Mouse (Mus musculus): ENCODE data around the gene Samd14. TPM values are rescaled to one million over a fixed set of nuclear protein-coding genes. Genes with fewer than 3 reads are reported as not detected.

The Samd14 gene
- polyA plus RNA-seq, 1 experiment from 2014 or later: 6.9 TPM

DNA sequence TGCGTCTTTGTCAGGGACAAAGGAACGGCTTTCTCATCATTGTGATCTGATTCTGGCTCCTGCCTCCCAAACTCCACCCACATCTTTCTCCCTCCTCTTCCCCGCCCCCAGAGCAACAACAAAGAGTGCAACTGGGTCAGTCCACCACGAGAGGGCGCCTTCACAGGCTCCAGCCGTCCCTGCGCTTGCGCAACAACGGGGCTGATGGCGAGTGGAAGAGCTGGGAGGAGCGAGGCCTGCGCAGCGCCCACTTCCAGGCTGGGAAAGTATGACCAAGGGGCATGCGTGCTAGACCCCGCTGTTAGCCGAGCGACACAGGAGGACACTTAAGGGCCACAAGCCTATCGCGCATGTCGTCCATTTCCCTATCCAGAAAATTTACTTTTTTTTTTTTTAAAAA is 30.7 kb upstream of the Samd14 start:
- TF ChIP-seq CTCF (IDR thresholded peaks at IDR 0.05; ENCODE audit: low read depth): peak; percentile 100
- Histone ChIP-seq H3K27me3 (replicated peaks; ENCODE audit: control insufficient read depth, insufficient read depth, low read length) (no peaks in the 10 kb centered on the region), H3K4me1 (replicated peaks; ENCODE audit: control insufficient read depth, insufficient read depth, low read length) (no peaks in the 10 kb centered on the region), H3K4me2 (replicated peaks; ENCODE audit: low read depth) (peak overlapping the region; percentile 51), H3K36me3 (ENCODE audit: control insufficient read depth, insufficient read depth) (no peaks in the 10 kb centered on the region), H3K9me3 (ENCODE audit: control insufficient read depth) (no peaks in the 10 kb centered on the region), H3K9ac (ENCODE audit: low read depth, low read length) (0 out of 2 replicates have a peak overlapping the region, but pooled peaks have one; percentile 7), H3K27ac (ENCODE audit: low read depth, low read length) (no peak overlapping the region), H3K4me3 (ENCODE audit: low read depth, low read length) (peak overlapping the region; percentile 11; the same call in 1 of the 2 replicates)
- under 1% methylated on average over 20 of the region's 20 CpGs for WGBS
- peak; percentile 69 for ATAC-seq

- H3K27me3 ChIP-seq (replicated peaks; ENCODE audit: control insufficient read depth, insufficient read depth, low read length): no peaks in the 10 kb centered on the region
- no peak for TF ChIP-seq CTCF (IDR thresholded peaks at IDR 0.05; ENCODE audit: low read depth)
- H3K36me3 ChIP-seq (ENCODE audit: control insufficient read depth, insufficient read depth): no peaks in the 10 kb centered on the region
- H3K4me1 ChIP-seq (replicated peaks; ENCODE audit: control insufficient read depth, insufficient read depth, low read length): no peaks in the 10 kb centered on the region
- peak overlapping the region; percentile 51 for H3K4me2 ChIP-seq (replicated peaks; ENCODE audit: low read depth)
- H3K4me3 ChIP-seq (ENCODE audit: low read depth, low read length): no peak overlapping the region
- H3K9me3 ChIP-seq (ENCODE audit: control insufficient read depth): no peaks in the 10 kb centered on the region
- no peak for ATAC-seq
- H3K27ac ChIP-seq (ENCODE audit: low read depth, low read length): no peak overlapping the region
- H3K9ac ChIP-seq (ENCODE audit: low read depth, low read length): 0 out of 2 replicates have a peak overlapping the region, but pooled peaks have one; percentile 7
- WGBS: 75% methylated on average over 11 of the region's 11 CpGs
Measured at GRCm38 (mm10) chr11:94979462-94980179, 30.1 kb upstream of the Samd14 start.

DNA sequence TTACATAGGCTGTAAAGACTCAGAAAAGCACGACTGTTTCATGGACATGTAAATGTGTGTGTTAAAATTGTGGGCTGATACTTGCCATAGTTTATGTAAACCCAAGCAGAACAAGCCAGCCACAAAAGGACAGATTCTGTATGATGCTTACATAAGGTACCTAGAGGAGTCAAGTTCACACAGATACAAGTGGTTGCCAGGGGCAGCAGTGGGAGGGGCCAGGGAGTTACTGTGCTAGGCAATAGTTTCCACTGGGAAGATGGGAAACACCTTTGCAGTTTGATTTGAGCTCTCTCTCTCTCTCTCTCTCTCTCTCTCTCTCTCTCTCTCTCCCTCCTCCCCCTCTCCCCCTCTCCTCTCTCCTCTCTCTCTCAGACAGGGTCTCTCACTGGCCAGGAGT is 24.5 kb upstream of the Samd14 start:
- WGBS: 33% methylated on average over 1 of the region's 1 CpGs
- TF ChIP-seq CTCF (IDR thresholded peaks at IDR 0.05; ENCODE audit: low read depth): no peak
- no peak overlapping the region for H3K4me3 ChIP-seq (ENCODE audit: low read depth, low read length)
- H3K4me1 ChIP-seq (replicated peaks; ENCODE audit: control insufficient read depth, insufficient read depth, low read length): peaks cover 6% of the 10 kb centered on the region
- H3K27ac ChIP-seq (ENCODE audit: low read depth, low read length): no peak overlapping the region
- H3K27me3 ChIP-seq (replicated peaks; ENCODE audit: control insufficient read depth, insufficient read depth, low read length): no peaks in the 10 kb centered on the region
- no peak overlapping the region for H3K9ac ChIP-seq (ENCODE audit: low read depth, low read length)
- H3K9me3 ChIP-seq (ENCODE audit: control insufficient read depth): no peaks in the 10 kb centered on the region
- H3K4me2 ChIP-seq (replicated peaks; ENCODE audit: low read depth): no peak overlapping the region
- H3K36me3 ChIP-seq (ENCODE audit: control insufficient read depth, insufficient read depth): no peaks in the 10 kb centered on the region
- ATAC-seq: no peak

GRCm38 (mm10) chr11:94985822-94986221 is 23.9 kb upstream of the Samd14 start:
- no peak overlapping the region for H3K27ac ChIP-seq (ENCODE audit: low read depth, low read length)

DNA sequence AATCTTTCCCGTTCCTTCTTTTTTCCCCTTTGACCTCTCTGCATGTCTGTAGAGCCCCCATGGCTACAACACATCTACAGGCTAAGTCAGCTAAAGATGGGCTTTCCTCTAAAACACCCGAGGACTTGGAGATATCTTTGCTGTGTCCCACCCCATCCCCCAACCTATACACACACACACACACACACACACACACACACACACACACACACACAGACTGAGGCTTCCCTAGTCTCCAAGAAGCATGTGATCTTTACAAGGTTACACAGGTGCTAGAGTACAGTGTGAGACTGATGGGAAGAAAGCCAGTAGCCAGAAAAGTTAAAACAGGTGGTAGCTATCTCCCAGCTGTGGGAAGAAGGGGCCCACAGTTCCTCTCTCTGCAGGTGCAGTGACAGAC is 23.2 kb upstream of the Samd14 start:
- no peak overlapping the region for H3K27ac ChIP-seq (ENCODE audit: low read depth, low read length)
- H3K4me1 ChIP-seq (replicated peaks; ENCODE audit: control insufficient read depth, insufficient read depth, low read length): peaks cover 6% of the 10 kb centered on the region
- 69% methylated on average over 2 of the region's 2 CpGs for WGBS
- no peak overlapping the region for H3K4me2 ChIP-seq (replicated peaks; ENCODE audit: low read depth)
- no peak for TF ChIP-seq CTCF (IDR thresholded peaks at IDR 0.05; ENCODE audit: low read depth)
- no peak overlapping the region for H3K4me3 ChIP-seq (ENCODE audit: low read depth, low read length)
- no peaks in the 10 kb centered on the region for H3K36me3 ChIP-seq (ENCODE audit: control insufficient read depth, insufficient read depth)
- no peak for ATAC-seq
- H3K9ac ChIP-seq (ENCODE audit: low read depth, low read length): no peak overlapping the region
- H3K27me3 ChIP-seq (replicated peaks; ENCODE audit: control insufficient read depth, insufficient read depth, low read length): no peaks in the 10 kb centered on the region
- no peaks in the 10 kb centered on the region for H3K9me3 ChIP-seq (ENCODE audit: control insufficient read depth)

More at GRCm38 (mm10) chr11:94985822-94986221, 23.9 kb upstream of the Samd14 start:
- no peak for ATAC-seq
- Histone ChIP-seq H3K9ac (ENCODE audit: low read depth, low read length) (no peak overlapping the region), H3K36me3 (ENCODE audit: control insufficient read depth, insufficient read depth) (no peaks in the 10 kb centered on the region), H3K4me3 (ENCODE audit: low read depth, low read length) (no peak overlapping the region), H3K4me2 (replicated peaks; ENCODE audit: low read depth) (no peak overlapping the region), H3K4me1 (replicated peaks; ENCODE audit: control insufficient read depth, insufficient read depth, low read length) (peaks cover 6% of the 10 kb centered on the region), H3K9me3 (ENCODE audit: control insufficient read depth) (no peaks in the 10 kb centered on the region), H3K27me3 (replicated peaks; ENCODE audit: control insufficient read depth, insufficient read depth, low read length) (no peaks in the 10 kb centered on the region)
- no peak for TF ChIP-seq CTCF (IDR thresholded peaks at IDR 0.05; ENCODE audit: low read depth)
- 75% methylated on average over 5 of the region's 5 CpGs for WGBS

- WGBS: 45% methylated on average over 6 of the region's 6 CpGs
- no peak overlapping the region for H3K27ac ChIP-seq (ENCODE audit: low read depth, low read length)
Measured at GRCm38 (mm10) chr11:94987341-94987740, 22.3 kb upstream of the Samd14 start.

More at GRCm38 (mm10) chr11:94987341-94987740, 22.3 kb upstream of the Samd14 start:
- Histone ChIP-seq H3K4me2 (replicated peaks; ENCODE audit: low read depth) (no peak overlapping the region), H3K9me3 (ENCODE audit: control insufficient read depth) (no peaks in the 10 kb centered on the region), H3K27me3 (replicated peaks; ENCODE audit: control insufficient read depth, insufficient read depth, low read length) (no peaks in the 10 kb centered on the region), H3K36me3 (ENCODE audit: control insufficient read depth, insufficient read depth) (no peaks in the 10 kb centered on the region), H3K4me3 (ENCODE audit: low read depth, low read length) (no peak overlapping the region), H3K9ac (ENCODE audit: low read depth, low read length) (no peak overlapping the region), H3K4me1 (replicated peaks; ENCODE audit: control insufficient read depth, insufficient read depth, low read length) (peaks cover 6% of the 10 kb centered on the region)
- TF ChIP-seq CTCF (IDR thresholded peaks at IDR 0.05; ENCODE audit: low read depth): no peak
- ATAC-seq: no peak

Data from intestine, postnatal 0 days (tissue).